Mouse (Mus musculus) spleen, postnatal 4 days (tissue): Measurements from ENCODE around the gene Prr36.

Source experiments
- DNase-seq, 2 experiments: peaks; one replicate each; pipeline ENCODE4 v3.0.0; 2022; ENCODE audit warnings: low spot score in 2 of 2

Prr36 gene

GRCm38 (mm10) chr8:4239193-4239890 lies 22.1 kb upstream of the Prr36 start:
- no peak for DNase-seq

- peak; percentile 99 for DNase-seq
Observed at GRCm38 (mm10) chr8:4238434-4239192, 21.4 kb upstream of the Prr36 start, which contains the start of the genes Map2k7 and Gm49320. Gene Map2k7 (plus strand): TSS chr8:4238740. Gene Gm49320 (plus strand): TSS chr8:4238865.

- DNase-seq = no peak
Observed at GRCm38 (mm10) chr8:4237814-4238433, 20.7 kb upstream of the Prr36 start.

GRCm38 (mm10) chr8:4230612-4231351 lies 13.5 kb upstream of the Prr36 start:
- DNase-seq = peak in 1 of 2 experiments; percentile 12

DNA sequence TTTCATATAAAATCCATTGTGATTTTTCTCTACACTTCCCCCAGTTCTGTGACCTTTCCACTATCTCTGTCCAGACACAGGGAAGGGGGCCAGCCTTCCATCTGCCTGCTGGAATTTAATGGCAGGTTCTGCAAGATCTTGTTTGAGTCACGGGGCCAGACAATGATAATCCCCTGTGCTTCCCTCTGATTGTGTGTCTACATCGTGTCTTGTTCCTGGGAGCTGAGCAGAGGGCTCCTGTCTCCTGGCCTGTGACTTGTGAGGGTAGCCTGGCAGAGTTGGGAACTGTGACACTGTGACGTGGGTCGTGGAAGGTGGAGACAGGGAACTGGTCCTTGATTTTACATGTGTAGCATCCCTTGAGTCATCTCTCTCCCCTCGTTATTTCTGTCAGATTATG lies 12.5 kb upstream of the Prr36 start:
- DNase-seq = no peak

GRCm38 (mm10) chr8:4227919-4228318 lies 10.7 kb upstream of the Prr36 start:
- DNase-seq = no peak

GRCm38 (mm10) chr8:4226739-4227347 lies 9.6 kb upstream of the Prr36 start, which contains the start of gene Lrrc8e:
Gene Lrrc8e (plus strand): TSS chr8:4226827.
- DNase-seq = no peak

- DNase-seq = no peak
Observed at GRCm38 (mm10) chr8:4226323-4226722, 9.1 kb upstream of the Prr36 start.

GRCm38 (mm10) chr8:4222059-4222458 lies 4.8 kb upstream of the Prr36 start:
- DNase-seq = no peak

DNA sequence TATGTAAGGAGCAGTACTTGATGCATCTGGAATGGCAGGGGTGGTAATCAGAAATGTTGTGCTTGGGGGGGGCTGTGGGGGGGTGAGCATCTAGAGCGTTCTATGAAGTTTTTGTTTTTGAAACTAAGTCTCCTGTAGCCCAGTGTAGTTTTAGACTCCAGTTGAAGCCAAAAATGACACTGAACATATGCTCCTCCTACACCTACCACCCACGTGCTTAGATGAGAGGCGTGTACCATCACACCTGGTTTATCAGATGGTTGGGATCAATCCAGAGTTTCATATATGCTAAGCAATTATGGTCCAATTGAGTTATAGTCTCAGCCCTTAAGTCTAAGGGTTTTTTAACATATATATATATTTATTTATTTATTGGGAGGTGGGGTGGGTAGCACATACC lies 2.4 kb upstream of the Prr36 start:
- DNase-seq = no peak

GRCm38 (mm10) chr8:4216296-4216695 lies 963 bp downstream of the Prr36 start:
- DNase-seq = no peak

DNA sequence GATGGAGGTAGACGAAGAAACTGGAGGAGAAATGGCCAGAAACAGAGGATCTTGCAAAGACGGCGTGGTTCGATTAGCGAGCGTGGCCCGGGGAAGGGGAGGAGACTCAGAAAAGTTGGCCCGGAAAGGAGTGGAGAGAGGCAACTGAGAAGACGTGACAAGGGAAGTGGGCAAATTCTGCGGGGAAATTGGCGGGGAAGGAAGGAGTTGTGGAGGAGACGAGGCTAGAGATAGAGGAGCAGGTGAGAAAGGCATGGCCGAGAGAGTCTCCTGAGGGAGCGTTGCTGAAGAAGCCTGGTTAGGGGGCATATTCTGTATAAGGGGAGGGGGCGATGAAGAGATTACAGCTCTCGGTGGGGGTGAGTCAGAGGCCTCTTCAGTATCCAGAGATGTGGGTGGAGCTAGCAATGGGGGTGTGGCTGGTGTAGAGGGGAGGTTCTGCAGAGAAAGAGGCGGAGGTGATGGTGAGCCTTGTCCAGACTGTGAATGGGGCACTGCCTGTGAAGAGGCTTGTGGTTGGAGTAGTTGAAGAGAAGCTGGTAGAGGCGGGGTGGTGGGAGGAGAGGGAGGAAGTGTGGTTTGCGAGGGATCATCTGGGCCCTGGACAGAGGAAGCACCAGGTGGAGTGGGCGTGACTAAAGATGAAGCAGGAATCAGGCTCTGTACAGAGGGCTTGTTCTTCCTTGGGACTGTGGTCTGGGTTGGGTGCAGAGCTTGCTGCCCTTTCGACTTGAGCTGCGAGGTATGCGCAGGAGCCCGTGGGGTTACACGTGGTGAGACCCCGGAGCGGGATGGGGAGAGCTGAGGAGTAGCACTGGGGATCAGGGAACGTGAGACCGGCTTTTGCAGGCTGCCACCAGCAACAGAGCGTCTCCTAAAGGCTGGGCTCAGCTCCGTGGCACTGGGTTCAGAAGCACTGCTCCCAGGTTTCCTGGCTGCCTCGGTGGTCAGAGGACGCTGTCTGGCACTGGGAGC lies 3.0 kb downstream of the Prr36 start:
- peak; percentile 48 to 70 for DNase-seq

DNA sequence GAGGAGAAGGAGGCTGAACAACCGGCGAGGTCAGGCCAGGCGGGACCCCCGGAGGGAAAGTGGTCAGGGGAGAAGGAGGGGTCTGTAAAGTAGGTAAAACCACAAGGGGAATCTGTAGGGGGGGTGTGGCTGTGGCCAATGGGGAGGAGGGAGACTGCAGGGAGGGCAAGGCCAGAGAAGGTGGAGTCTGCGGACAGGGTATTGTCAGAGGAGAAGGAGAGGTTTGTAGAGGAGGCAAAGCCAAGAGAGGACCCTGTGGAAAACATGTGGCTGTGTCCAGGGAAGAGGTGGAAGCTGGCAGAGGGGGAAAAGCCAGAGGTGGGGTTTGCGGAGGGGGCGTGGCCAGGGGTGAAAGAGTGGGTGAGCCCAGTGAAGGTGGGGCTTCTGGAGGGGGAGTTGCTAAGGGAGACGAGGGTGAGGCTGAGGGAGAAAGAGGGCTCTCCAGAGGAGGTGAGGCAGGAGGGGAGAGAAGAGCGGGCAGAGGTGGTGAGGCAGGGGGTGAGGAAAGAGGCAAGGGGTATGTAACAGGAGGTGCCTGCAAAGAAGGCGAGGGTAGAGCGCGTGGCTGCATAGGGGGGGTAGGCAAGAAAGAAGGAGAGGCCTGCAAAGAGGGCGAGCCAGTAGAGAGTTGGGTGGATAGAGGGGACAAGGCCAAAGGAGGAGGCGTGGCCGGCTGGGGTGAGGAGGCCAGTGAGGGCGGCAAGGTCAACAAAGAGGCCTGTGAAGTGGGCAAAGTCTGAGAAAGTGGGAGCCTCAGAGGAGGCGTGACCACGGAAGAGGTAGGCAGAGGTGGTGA lies 3.9 kb downstream of the Prr36 start:
- DNase-seq = peak in 1 of 2 experiments; percentile 71

- peak in 1 of 2 experiments; percentile 69 for DNase-seq
Observed at GRCm38 (mm10) chr8:4212809-4213209, 4.5 kb downstream of the Prr36 start.

- DNase-seq = no peak
Observed at GRCm38 (mm10) chr8:4211097-4211496, 6.2 kb downstream of the Prr36 start.

- no peak for DNase-seq
Observed at GRCm38 (mm10) chr8:4207016-4207350, 10.3 kb downstream of the Prr36 start.

DNA sequence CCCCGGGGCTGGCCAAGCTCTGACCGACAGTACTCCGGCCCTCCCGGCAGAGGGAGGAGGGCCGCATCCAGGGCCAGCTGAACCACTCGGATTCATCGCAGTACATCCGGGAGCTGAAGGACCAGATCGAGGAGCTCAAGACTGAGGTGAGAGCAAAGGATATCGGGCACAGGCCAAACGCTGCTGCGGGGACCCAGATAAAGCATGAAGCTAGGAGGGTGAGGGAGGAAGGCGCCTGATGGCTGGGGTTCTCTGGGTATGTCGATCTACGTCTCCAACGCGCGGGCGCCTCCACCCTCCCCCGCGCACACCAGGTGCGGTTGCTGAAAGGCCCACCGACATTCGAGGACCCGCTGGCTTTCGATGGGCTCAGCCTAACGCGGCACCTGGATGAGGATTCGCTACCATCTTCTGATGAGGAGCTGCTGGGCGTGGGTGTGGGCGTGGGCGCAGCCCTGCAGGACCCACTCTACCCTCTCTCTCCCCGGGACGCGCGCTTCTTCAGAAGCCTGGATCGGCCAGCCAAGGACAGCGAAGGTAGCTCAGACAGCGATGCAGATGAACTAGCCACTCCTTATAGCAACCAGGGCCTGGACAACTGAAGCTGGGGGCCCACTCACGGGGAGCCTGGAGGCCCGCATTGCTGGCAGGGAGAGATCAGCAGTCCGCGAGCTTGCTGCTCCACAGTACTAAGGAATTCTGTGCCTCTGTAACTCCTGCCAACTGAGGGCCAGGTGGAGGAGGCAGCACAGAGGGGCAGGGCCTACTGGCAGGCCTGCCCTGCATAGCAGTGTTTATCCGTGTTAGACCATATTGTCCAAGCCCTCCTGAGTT lies 10.9 kb downstream of the Prr36 start:
- no peak for DNase-seq

GRCm38 (mm10) chr8:4205246-4206123 lies 11.8 kb downstream of the Prr36 start:
- DNase-seq = no peak
